Mouse (Mus musculus) fat pad, adult 2 months (tissue): ENCODE data around the gene Tpmt.

ENCODE experiments used
- DNase-seq: peaks from one replicate; pipeline ENCODE4 v3.0.0-alpha.2; 2011; ENCODE audit warnings: low read depth, low spot score; ENCODE audit errors: extremely low read depth

Tpmt gene

GRCm38 (mm10) chr13:47043030-47043680 lies 1.4 kb downstream of the Tpmt start, which contains the start of gene Kdm1b:
Gene Kdm1b (plus strand): TSS chr13:47043499.
- peak; percentile 76 for DNase-seq

GRCm38 (mm10) chr13:47042024-47042633 lies 2.4 kb downstream of the Tpmt start:
- no peak for DNase-seq

- DNase-seq: no peak
Measured at GRCm38 (mm10) chr13:47040061-47040460, 4.5 kb downstream of the Tpmt start.

DNA sequence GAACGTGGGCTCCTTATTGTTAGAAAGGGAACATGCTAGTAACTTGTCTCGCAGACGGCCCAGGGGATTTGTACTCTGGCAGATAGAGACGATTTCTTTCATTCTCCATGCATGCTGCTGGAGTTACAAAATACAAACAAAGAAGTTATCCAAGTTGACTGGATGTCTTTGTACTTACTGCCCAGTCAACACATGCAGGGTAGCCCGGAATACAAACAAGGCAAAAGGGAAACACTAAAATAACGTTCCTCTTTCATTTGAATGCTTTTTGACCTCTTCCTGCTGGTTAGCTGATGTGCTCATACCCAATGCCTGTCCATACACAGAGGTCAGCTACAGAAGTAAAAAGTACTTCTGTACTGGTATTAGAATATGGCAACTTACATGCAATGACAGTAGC lies 6.6 kb downstream of the Tpmt start:
- DNase-seq: no peak

DNA sequence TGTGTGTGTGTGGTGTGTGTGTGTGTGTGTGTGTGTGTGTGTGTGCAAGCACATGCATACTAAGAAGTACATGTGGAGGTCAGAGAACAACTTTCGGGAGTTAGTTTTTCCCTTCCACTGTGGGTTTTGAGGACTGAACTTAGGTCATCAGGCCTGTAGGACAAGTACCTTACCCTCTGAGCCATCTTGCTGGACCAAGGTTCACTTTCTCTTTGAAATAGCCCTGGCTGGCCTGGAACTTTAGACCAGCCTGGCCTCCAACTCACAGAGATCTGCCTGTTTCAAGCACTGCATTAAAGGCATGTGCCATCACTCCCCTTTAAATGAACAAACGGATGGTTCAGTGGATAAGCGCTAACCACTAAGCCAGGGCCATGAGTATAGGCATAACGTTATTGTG lies 10.9 kb downstream of the Tpmt start:
- no peak for DNase-seq

- DNase-seq: no peak
Measured at GRCm38 (mm10) chr13:47030376-47031107, 14.0 kb downstream of the Tpmt start.

DNA sequence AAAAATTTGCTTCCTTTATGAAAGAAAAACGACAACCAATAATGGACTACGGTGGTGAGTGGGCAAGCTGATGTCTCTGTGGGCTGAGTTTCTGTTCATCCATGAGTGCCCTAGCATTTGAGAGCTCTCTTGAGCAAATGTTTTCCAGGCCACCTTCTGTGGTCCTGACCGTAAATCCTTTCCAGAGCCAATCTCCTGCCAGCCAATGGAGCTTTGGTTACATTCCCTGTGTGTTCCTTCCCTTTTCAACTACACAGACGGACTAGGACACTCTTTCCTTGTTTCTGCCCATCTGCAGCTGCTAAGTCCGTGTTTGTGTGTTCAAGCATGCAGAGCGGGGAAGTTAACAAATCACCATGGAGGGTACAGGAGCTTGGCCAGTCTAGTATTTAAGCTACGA lies 23.7 kb downstream of the Tpmt start:
- DNase-seq: no peak

GRCm38 (mm10) chr13:47019774-47020173 lies 24.8 kb downstream of the Tpmt start:
- no peak for DNase-seq

DNA sequence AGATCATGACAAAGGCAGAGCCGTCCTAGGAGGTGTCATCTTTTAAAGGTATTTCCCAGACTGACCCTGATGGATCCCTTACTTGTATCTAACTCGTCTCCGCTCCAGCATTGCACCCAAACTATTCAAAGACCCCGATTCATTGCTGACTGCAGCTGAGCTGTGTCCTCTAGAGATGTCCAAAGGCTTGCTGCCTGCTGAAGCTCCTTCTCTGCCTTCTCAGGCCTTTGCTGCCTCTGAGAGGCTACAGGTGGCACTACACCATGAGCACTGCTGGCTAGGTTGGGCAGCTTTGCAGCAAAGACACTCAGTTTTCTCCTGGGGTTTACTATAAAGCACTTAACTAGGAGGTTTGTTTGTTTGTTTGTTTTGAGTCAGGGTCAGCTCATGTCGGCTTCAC lies 27.3 kb downstream of the Tpmt start:
- DNase-seq: no peak

DNA sequence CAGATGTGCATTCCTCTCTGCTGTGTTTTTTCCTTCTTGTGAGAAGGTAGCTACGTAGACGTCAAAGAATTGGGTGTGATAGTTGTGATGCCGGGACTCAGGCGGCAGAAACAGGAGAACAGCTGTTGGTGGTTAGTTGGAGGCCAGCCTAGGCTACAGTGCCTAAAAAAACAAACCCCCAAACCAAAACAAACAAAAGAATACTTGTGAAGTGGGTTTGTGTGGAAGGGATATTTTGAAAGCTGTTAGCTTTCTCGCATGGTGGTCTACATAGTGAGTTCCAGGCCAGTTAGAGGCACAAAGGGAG lies 29.4 kb downstream of the Tpmt start:
- no peak for DNase-seq

- DNase-seq: no peak
Measured at GRCm38 (mm10) chr13:47014334-47015194, 30.0 kb downstream of the Tpmt start, which contains the start of gene Nhlrc1. Gene Nhlrc1 (minus strand): TSS chr13:47014850.

DNA sequence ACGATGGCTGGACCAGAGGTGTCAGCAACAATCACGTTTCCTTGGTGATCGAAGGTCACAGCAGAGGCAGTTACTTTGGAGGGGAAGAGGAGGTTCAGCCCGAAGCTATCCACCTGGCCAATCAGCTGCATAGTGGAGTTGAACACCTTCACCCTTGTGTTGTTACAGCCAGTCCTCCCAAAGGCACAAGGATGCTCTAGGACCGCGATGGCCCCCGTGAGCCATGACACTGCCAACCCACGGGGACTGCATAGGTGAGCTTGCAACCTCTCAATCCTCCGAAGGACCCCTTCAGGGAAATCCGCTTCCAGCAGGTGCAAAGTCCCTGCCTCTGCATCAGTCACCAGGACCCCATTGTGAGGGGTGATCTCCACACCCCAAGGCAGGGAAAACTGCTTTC lies 30.8 kb downstream of the Tpmt start:
- DNase-seq: no peak

DNA sequence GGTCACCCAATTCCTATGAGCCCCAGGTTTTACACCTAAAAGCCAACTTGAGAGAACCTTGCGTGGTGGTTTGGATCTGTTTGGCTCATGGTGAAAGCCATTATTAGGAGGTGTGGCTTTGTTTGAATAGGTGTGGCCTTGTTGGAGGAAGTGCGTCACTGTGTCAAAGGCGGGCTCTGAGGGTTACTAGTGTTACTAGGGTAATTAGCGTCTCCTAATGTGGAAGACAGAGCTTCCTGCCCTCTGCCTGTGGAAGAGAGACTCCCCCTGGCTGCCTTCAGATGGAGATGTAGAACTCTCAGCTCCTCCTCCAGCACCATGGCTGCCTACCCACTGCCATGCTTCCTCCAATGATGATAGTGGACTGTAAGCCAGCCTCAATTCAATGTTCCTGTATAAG lies 42.9 kb downstream of the Tpmt start:
- DNase-seq: no peak

DNA sequence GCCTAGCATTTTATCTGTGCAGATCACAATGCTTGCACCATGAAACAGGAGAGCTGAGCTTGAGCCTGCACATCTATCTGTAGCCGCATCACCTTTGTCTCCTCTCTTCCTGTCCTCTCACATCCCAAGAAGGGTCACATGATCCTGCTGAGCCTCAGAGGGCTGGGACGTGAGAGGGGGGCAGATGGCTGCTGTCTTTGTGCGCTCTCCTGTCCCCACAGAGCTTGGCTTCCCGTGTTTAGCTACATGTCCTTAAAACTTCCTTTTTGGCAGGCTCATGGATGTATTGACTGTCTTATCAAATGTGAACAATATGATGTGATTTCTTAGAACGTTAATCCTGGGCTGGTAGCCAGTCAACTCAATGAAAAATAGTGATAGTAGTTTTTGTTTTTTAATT lies 45.0 kb downstream of the Tpmt start:
- DNase-seq: no peak

GRCm38 (mm10) chr13:46997355-46997754 lies 47.2 kb downstream of the Tpmt start:
- DNase-seq: no peak

DNA sequence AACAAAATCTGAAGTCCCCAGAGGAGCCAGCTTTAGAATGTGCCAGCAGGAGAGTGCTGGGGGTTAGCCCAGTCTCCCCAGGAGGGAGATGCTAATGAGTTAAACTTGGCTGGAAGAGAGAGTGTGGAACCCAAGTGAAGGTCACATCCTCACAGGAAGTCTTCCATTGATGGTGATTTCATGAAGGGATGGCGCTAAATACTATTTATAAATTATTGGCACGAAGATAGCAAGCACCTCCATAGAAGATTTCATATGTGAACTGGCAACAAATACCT lies 51.3 kb downstream of the Tpmt start:
- no peak for DNase-seq

DNA sequence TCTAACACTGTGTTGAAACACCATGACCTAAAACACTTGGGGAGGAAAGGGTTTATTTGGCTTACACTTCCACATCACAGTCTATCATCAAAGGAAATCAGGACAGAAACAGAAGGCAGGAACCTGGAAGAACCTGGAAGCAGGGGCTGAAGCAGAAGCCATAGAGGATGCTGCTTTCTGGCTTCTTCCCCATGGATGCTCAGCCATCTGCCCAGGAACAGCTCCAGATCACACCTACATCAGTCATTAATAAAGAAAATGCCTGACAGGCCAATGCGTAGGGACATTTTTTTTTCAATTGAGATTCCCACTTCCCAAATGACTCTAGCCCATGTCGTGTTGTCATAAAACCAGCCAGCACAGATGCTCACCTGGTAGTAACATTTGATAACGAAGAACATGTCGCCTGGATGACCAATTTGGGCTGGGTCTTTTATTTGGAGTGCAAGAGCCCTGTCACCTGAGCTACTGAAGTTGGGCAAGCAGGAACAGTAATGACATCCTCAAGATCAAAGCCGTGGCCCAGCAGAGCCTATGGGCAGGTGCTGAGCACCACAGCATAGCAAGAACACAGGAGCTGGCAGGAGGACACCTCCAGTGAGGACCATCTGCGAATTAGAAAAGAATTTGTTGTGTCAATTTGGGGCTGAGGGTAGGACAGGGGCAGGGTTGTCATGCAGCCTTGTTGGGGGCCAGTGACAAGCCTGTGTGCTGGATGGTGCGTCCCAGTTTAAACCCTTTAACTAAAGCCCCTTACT lies 51.8 kb downstream of the Tpmt start:
- DNase-seq: no peak

GRCm38 (mm10) chr13:46990376-46991011 lies 54.0 kb downstream of the Tpmt start:
- DNase-seq: peak; percentile 19

DNA sequence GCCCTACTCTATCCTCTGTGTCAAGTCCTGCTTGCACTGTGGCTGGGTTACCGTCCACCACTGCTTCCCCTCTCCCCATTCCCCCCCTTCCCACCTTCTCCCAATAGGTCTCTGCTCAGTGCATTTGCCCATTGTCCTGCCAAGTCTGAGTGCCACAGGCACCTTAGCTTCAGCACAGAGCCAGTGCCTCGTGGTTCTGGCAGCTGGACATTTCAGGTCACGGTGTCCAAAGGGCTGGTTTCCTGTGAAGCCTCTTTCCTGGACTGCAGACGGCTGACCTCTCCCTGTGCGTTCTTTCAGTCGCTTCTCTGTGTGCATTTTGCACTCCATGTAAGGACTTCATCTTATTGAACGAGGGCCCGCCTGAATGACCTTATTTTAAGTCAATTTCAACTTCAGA lies 56.6 kb downstream of the Tpmt start:
- no peak for DNase-seq

DNA sequence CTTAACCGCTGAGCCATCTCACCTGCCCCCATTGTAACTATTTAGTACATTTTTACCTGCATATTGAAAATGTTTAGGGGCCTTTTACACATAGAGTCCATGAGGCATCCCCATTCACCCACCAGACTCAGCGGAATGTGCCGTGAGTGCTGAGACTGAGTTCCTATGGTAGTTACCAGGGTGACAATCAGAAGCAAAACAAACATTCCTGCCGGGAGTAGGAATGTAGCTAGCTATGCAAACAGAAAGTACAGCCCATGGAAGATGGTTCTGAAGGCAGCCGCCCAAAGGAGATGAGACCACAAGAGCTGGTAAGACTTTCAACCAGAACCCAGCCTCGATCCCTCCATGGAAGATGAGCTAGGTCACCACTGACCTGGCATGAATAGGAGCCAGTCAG lies 58.3 kb downstream of the Tpmt start:
- DNase-seq: no peak

- no peak for DNase-seq
Measured at GRCm38 (mm10) chr13:46983878-46984277, 60.7 kb downstream of the Tpmt start.
